Mouse (Mus musculus): ENCODE results near the gene Efcab9. TPM values are rescaled to one million over a fixed set of nuclear protein-coding genes. Genes with fewer than 3 reads are reported as not detected.

The Efcab9 gene
- total and polyA plus RNA-seq, 2 experiments, result not detected

- Histone ChIP-seq H3K79me2 (ENCODE audit: control insufficient read depth, insufficient read depth, low read length) (no peaks in the 10 kb centered on the region), H3K9ac (ENCODE audit: low read depth, low read length) (no peak overlapping the region), H3K36me3 (ENCODE audit: control insufficient read depth, insufficient read depth, low read length) (no peaks in the 10 kb centered on the region), H3K27ac (replicated peaks; ENCODE audit: insufficient read depth, low read depth, low read length) (no peak overlapping the region), H3K4me3 (ENCODE audit: insufficient read depth, low read depth, low read length) (no peak overlapping the region), H3K4me1 (ENCODE audit: control insufficient read depth, insufficient read depth, low read length) (peaks cover 3% of the 10 kb centered on the region; the same call in 1 of the 2 replicates), H3K27me3 (ENCODE audit: control insufficient read depth, insufficient read depth, low read length) (no peaks in the 10 kb centered on the region)
- WGBS, result 79% methylated on average over 4 of the region's 4 CpGs
- TF ChIP-seq POLR2A (IDR thresholded peaks at IDR 0.05; ENCODE audit: extremely low read depth, insufficient read depth, low read length) (no peak), CTCF (IDR thresholded peaks at IDR 0.05; ENCODE audit: low read depth, low read length) (no peak)
- peak; percentile 27 for DNase-seq (ENCODE audit: extremely low read depth, low read depth, low spot score)
These were observed 7.0 kb upstream of the Efcab9 start for GRCm38 (mm10) chr11:32538846-32539245.

- peaks cover 3% of the 10 kb centered on the region; the same call in 1 of the 2 replicates for H3K4me1 ChIP-seq (ENCODE audit: control insufficient read depth, insufficient read depth, low read length)
- no peaks in the 10 kb centered on the region for H3K27me3 ChIP-seq (ENCODE audit: control insufficient read depth, insufficient read depth, low read length)
- H3K4me3 ChIP-seq (ENCODE audit: insufficient read depth, low read depth, low read length), result no peak overlapping the region
- WGBS, result 70% methylated on average over 6 of the region's 6 CpGs
- no peak overlapping the region for H3K27ac ChIP-seq (replicated peaks; ENCODE audit: insufficient read depth, low read depth, low read length)
- no peak for DNase-seq (ENCODE audit: extremely low read depth, low read depth, low spot score)
- TF ChIP-seq POLR2A (IDR thresholded peaks at IDR 0.05; ENCODE audit: extremely low read depth, insufficient read depth, low read length) (no peak), CTCF (IDR thresholded peaks at IDR 0.05; ENCODE audit: low read depth, low read length) (no peak)
- H3K9ac ChIP-seq (ENCODE audit: low read depth, low read length), result no peak overlapping the region
- H3K36me3 ChIP-seq (ENCODE audit: control insufficient read depth, insufficient read depth, low read length), result no peaks in the 10 kb centered on the region
- no peaks in the 10 kb centered on the region for H3K79me2 ChIP-seq (ENCODE audit: control insufficient read depth, insufficient read depth, low read length)
These were observed 6.6 kb upstream of the Efcab9 start for GRCm38 (mm10) chr11:32538435-32538834.

DNA sequence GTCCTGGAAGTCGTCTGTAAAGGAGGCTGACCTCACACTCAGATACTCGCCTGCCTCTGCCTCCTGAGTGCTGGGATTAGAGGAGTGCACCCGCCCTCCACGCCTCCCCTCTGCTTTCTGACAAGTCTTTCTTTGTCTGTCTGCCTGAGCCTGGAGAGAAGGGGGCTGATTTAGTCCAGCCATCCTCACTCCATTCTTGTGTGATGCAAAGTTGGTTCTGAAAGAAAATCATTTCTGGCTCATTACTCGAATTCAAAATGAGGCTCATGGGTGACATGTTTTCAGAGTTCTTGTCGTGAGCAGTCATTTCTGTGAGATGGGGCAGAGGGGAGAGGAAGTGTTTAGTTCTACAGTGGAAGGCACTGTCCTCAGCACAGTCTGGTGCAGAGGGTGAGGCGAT lies 5.1 kb upstream of the Efcab9 start:
- no peak overlapping the region for H3K27ac ChIP-seq (replicated peaks; ENCODE audit: insufficient read depth, low read depth, low read length)
- DNase-seq (ENCODE audit: extremely low read depth, low read depth, low spot score), result no peak
- no peaks in the 10 kb centered on the region for H3K27me3 ChIP-seq (ENCODE audit: control insufficient read depth, insufficient read depth, low read length)
- no peak overlapping the region for H3K4me3 ChIP-seq (ENCODE audit: insufficient read depth, low read depth, low read length)
- WGBS, result 69% methylated on average over 7 of the region's 7 CpGs
- H3K79me2 ChIP-seq (ENCODE audit: control insufficient read depth, insufficient read depth, low read length), result no peaks in the 10 kb centered on the region
- TF ChIP-seq CTCF (IDR thresholded peaks at IDR 0.05; ENCODE audit: low read depth, low read length), result no peak
- no peaks in the 10 kb centered on the region for H3K36me3 ChIP-seq (ENCODE audit: control insufficient read depth, insufficient read depth, low read length)
- no peak overlapping the region for H3K9ac ChIP-seq (ENCODE audit: low read depth, low read length)
- peaks cover 3% of the 10 kb centered on the region; the same call in 1 of the 2 replicates for H3K4me1 ChIP-seq (ENCODE audit: control insufficient read depth, insufficient read depth, low read length)

GRCm38 (mm10) chr11:32535646-32536045 lies 3.8 kb upstream of the Efcab9 start:
- no peak for TF ChIP-seq CTCF (IDR thresholded peaks at IDR 0.05; ENCODE audit: low read depth, low read length)
- TF ChIP-seq POLR2A (IDR thresholded peaks at IDR 0.05; ENCODE audit: extremely low read depth, insufficient read depth, low read length), result no peak
- peaks cover 1% of the 10 kb centered on the region; the same call in 1 of the 2 replicates for H3K4me1 ChIP-seq (ENCODE audit: control insufficient read depth, insufficient read depth, low read length)

GRCm38 (mm10) chr11:32534453-32535075 lies 2.7 kb upstream of the Efcab9 start:
- Histone ChIP-seq H3K4me1 (ENCODE audit: control insufficient read depth, insufficient read depth, low read length) (peaks cover 1% of the 10 kb centered on the region; the same call in 1 of the 2 replicates), H3K27me3 (ENCODE audit: control insufficient read depth, insufficient read depth, low read length) (peaks cover 2% of the 10 kb centered on the region; the same call in 1 of the 2 replicates), H3K27ac (replicated peaks; ENCODE audit: insufficient read depth, low read depth, low read length) (no peak overlapping the region), H3K36me3 (ENCODE audit: control insufficient read depth, insufficient read depth, low read length) (no peaks in the 10 kb centered on the region), H3K79me2 (ENCODE audit: control insufficient read depth, insufficient read depth, low read length) (no peaks in the 10 kb centered on the region), H3K9ac (ENCODE audit: low read depth, low read length) (no peak overlapping the region), H3K4me3 (ENCODE audit: insufficient read depth, low read depth, low read length) (no peak overlapping the region)
- DNase-seq (ENCODE audit: extremely low read depth, low read depth, low spot score), result no peak
- TF ChIP-seq POLR2A (IDR thresholded peaks at IDR 0.05; ENCODE audit: extremely low read depth, insufficient read depth, low read length), result no peak
- WGBS, result 79% methylated on average over 7 of the region's 7 CpGs

More at GRCm38 (mm10) chr11:32535646-32536045, 3.8 kb upstream of the Efcab9 start:
- Histone ChIP-seq H3K36me3 (ENCODE audit: control insufficient read depth, insufficient read depth, low read length) (no peaks in the 10 kb centered on the region), H3K9ac (ENCODE audit: low read depth, low read length) (no peak overlapping the region), H3K79me2 (ENCODE audit: control insufficient read depth, insufficient read depth, low read length) (no peaks in the 10 kb centered on the region), H3K27me3 (ENCODE audit: control insufficient read depth, insufficient read depth, low read length) (peaks cover 2% of the 10 kb centered on the region; the same call in 1 of the 2 replicates), H3K4me3 (ENCODE audit: insufficient read depth, low read depth, low read length) (no peak overlapping the region), H3K27ac (replicated peaks; ENCODE audit: insufficient read depth, low read depth, low read length) (no peak overlapping the region)
- no peak for DNase-seq (ENCODE audit: extremely low read depth, low read depth, low spot score)
- WGBS, result 96% methylated on average over 4 of the region's 4 CpGs

Data from liver, adult 2 months (tissue).